Mouse (Mus musculus) hindbrain, postnatal 0 days (tissue): ENCODE data around the gene Lnx2. TPM values are rescaled to one million over a fixed set of nuclear protein-coding genes. Genes with fewer than 3 reads are reported as not detected.

Source experiments
- ATAC-seq: fragments of 200-750 bp; cut with Nextera tagmentation; 2 replicates; pipeline ENCODE4 v1.8.0; 2017; ENCODE audit warnings: mild to moderate bottlenecking, moderate TSS enrichment, moderate library complexity
- DNase-seq: peaks from one replicate; pipeline ENCODE4 v3.0.0-alpha.2; 2015; ENCODE audit warnings: low spot score
- H3K27ac ChIP-seq: fragments of 300-500 bp; sonication (generic); 2 replicates; pipeline ENCODE4 v1.5.1; 2014; ENCODE audit warnings: mild to moderate bottlenecking
- H3K27me3 ChIP-seq: fragments of 300-500 bp; sonication (generic); 2 replicates; pipeline ENCODE4 v1.6.1; 2014; ENCODE audit warnings: low read length, mixed read lengths; ENCODE audit not compliant: insufficient read depth
- H3K36me3 ChIP-seq: fragments of 300-500 bp; sonication (generic); 2 replicates; pipeline ENCODE4 v1.6.1; 2014; ENCODE audit warnings: low read length, mixed read lengths; ENCODE audit not compliant: insufficient read depth
- H3K4me1 ChIP-seq: fragments of 300-500 bp; sonication (generic); 2 replicates; pipeline ENCODE4 v1.6.1; 2014; ENCODE audit warnings: antibody characterized with exemption, low read length, mixed read lengths; ENCODE audit not compliant: insufficient read depth
- H3K4me2 ChIP-seq: fragments of 300-500 bp; sonication (generic); 2 replicates; pipeline ENCODE4 v1.6.1; 2014; ENCODE audit warnings: low read depth, mild to moderate bottlenecking, low read length, moderate library complexity, mixed read lengths
- H3K4me3 ChIP-seq: fragments of 300-500 bp; sonication (generic); 2 replicates; pipeline ENCODE4 v1.5.1; 2014; ENCODE audit warnings: low read length
- H3K9ac ChIP-seq: fragments of 300-500 bp; sonication (generic); replicated peaks from 2 replicates; pipeline ENCODE4 v1.6.1; 2014; ENCODE audit warnings: mild to moderate bottlenecking, low read length, moderate library complexity, mixed read lengths
- H3K9me3 ChIP-seq: fragments of 300-500 bp; sonication (generic); 2 replicates; pipeline ENCODE4 v1.6.1; 2016; ENCODE audit warnings: low read length, mixed read lengths
- CTCF ChIP-seq: IDR thresholded peaks from 2 replicates; pipeline ENCODE4 v1.5.1; 2016; ENCODE audit warnings: antibody characterized with exemption, control low read depth, low read depth
- WGBS: fragments of 180-500 bp; shearing (Covaris S2); extraction: QIAGEN DNeasy Blood & Tissue Kit; methylation state at CpG from one replicate; pipeline ENCODE4 v1.1.7; 2014; 5-methylcytosine and 5-hydroxymethylcytosine counted together
- polyA plus RNA-seq: library from polyadenylated mRNA; unstranded; fragments of >200 nt; fragmentation: Nextera tagmentation; extraction: Ambion mirVana; gene quantifications from 2 replicates; pipeline ENCODE4 v1.2.1, GENCODE M21; 2015
- total RNA-seq: library from RNA; depleted of rRNA; stranded (reverse); fragments of >200 nt; gene quantifications from 2 replicates; pipeline ENCODE4 v1.2.3, GENCODE M21; 2014; rRNA removed

Lnx2 gene
- total and polyA plus RNA-seq, 2 experiments from 2014 or later, result 3.0 to 9.7 TPM

- H3K27ac ChIP-seq, result no peak overlapping the region
- no peaks in the 10 kb centered on the region for H3K4me1 ChIP-seq
- no peak overlapping the region for H3K4me3 ChIP-seq
- no peaks in the 10 kb centered on the region for H3K27me3 ChIP-seq
- 74% methylated on average over 25 of the region's 25 CpGs for WGBS
- no peak overlapping the region for H3K4me2 ChIP-seq
- H3K36me3 ChIP-seq, result no peaks in the 10 kb centered on the region
- H3K9me3 ChIP-seq, result no peaks in the 10 kb centered on the region
- TF ChIP-seq CTCF, result no peak
- no peak overlapping the region for H3K9ac ChIP-seq
- DNase-seq (no peak), ATAC-seq (no peak)
Measured at GRCm38 (mm10) chr5:146973858-146974780, 102.3 kb downstream of the Lnx2 start.

GRCm38 (mm10) chr5:146973353-146973752, 103.0 kb downstream of the Lnx2 start:
- Histone ChIP-seq H3K36me3 (no peaks in the 10 kb centered on the region), H3K4me2 (no peak overlapping the region), H3K4me1 (no peaks in the 10 kb centered on the region), H3K9me3 (no peaks in the 10 kb centered on the region), H3K27ac (no peak overlapping the region), H3K27me3 (no peaks in the 10 kb centered on the region), H3K4me3 (no peak overlapping the region), H3K9ac (no peak overlapping the region)
- no peak for TF ChIP-seq CTCF
- DNase-seq (no peak), ATAC-seq (no peak)
- 91% methylated on average over 9 of the region's 9 CpGs for WGBS

- Histone ChIP-seq H3K4me3 (no peak overlapping the region), H3K9ac (no peak overlapping the region), H3K4me1 (no peaks in the 10 kb centered on the region), H3K27ac (no peak overlapping the region), H3K9me3 (no peaks in the 10 kb centered on the region), H3K4me2 (no peak overlapping the region), H3K27me3 (no peaks in the 10 kb centered on the region), H3K36me3 (no peaks in the 10 kb centered on the region)
- whole genome bisulfite sequencing, result 72% methylated on average over 10 of the region's 10 CpGs
- DNase-seq (no peak), ATAC-seq (no peak)
- no peak for TF ChIP-seq CTCF
Measured at GRCm38 (mm10) chr5:146971776-146972561, 104.4 kb downstream of the Lnx2 start.

- TF ChIP-seq CTCF, result no peak
- no peak overlapping the region for H3K9ac ChIP-seq
- H3K36me3 ChIP-seq, result no peaks in the 10 kb centered on the region
- no peaks in the 10 kb centered on the region for H3K27me3 ChIP-seq
- no peak for DNase-seq
- WGBS, result 32% methylated on average over 13 of the region's 13 CpGs
- H3K9me3 ChIP-seq, result no peaks in the 10 kb centered on the region
- no peak overlapping the region for H3K4me3 ChIP-seq
- no peak overlapping the region for H3K4me2 ChIP-seq
- H3K4me1 ChIP-seq, result no peaks in the 10 kb centered on the region
- no peak overlapping the region for H3K27ac ChIP-seq
- no peak for ATAC-seq
Measured at GRCm38 (mm10) chr5:146968695-146969393, 107.5 kb downstream of the Lnx2 start.

Other genes with a start within 250 kb of the Lnx2 start
- 148 and 151 TPM in 2 replicates for gene Rpl21, start 243.7 kb downstream of the Lnx2 start, total RNA-seq
- gene Rpl21, start 243.7 kb downstream of the Lnx2 start, polyA plus RNA-seq, result 346 and 347 TPM in 2 replicates
- 13.3 and 15.4 TPM in 2 replicates for gene Rasl11a, start 231.5 kb downstream of the Lnx2 start, total RNA-seq
- gene Rasl11a, start 231.5 kb downstream of the Lnx2 start, polyA plus RNA-seq, result 13.2 and 13.9 TPM in 2 replicates
- 53.3 and 71.5 TPM in 2 replicates for gene Gtf3a, start 127.9 kb downstream of the Lnx2 start, total RNA-seq
- gene Gtf3a, start 127.9 kb downstream of the Lnx2 start, polyA plus RNA-seq, result 94.0 and 96.6 TPM in 2 replicates
- gene Mtif3, start 112.8 kb downstream of the Lnx2 start, total RNA-seq, result 9.9 and 11.7 TPM in 2 replicates
- gene Mtif3, start 112.8 kb downstream of the Lnx2 start, polyA plus RNA-seq, result 20.3 and 21.1 TPM in 2 replicates
- 53.7 and 55.0 TPM in 2 replicates for gene Polr1d, start 464 bp upstream of the Lnx2 start, total RNA-seq
- gene Polr1d, start 464 bp upstream of the Lnx2 start, polyA plus RNA-seq, result 103 and 106 TPM in 2 replicates
- 5.7 and 6.1 TPM in 2 replicates for gene Gsx1, start 112.1 kb upstream of the Lnx2 start, total RNA-seq
- 1.9 TPM in 2 replicates for gene Gsx1, start 112.1 kb upstream of the Lnx2 start, polyA plus RNA-seq
- gene Pdx1, start 193.4 kb upstream of the Lnx2 start, total RNA-seq, result not detected in 2 replicates
- not detected in 2 replicates for gene Pdx1, start 193.4 kb upstream of the Lnx2 start, polyA plus RNA-seq
- gene Cdx2, start 230.7 kb upstream of the Lnx2 start, total RNA-seq, result not detected in 2 replicates
- gene Cdx2, start 230.7 kb upstream of the Lnx2 start, polyA plus RNA-seq, result not detected in 2 replicates
- gene Urad, start 245.9 kb upstream of the Lnx2 start, total RNA-seq, result not detected in 2 replicates
- gene Urad, start 245.9 kb upstream of the Lnx2 start, polyA plus RNA-seq, result not detected in 2 replicates